Mouse (Mus musculus): ENCODE data around the gene Gbgt1.

DNA sequence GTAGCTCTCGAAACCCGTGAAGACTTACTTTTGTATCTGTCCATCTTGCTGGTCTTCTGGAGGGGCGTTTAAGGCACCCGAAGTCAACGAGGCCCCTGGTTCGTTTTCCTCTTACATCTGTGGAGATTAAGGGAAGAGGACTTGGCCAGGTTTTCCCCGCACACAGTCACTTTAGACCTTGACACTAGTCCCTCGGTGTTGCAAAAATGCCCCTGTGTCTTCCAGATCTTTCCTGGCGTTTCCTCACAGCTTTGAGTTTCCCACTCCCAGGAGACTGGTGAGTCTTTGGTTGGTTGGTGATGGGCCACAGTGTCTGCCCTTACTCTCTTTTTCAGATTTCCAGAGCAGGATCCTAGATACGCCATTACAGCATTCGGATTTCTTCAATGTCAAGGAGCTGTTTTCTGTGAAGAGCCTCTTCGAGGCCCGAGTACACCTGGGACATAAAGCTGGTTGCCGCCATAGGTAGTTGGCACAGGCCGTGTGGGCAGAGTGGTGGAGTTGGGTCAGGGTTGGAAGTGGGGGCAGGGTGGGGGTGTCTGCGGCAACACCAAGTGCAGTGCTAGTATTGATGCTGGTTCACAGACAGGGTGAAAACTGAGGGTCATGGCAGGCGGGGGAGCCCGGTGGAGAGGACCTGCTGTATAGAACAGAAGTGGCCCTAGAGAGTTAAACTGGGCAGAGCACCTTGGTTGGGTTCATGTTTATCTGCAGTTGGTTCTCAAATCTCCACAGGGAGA, 28.0 kb upstream of the Gbgt1 start:
- TF ChIP-seq CTCF (IDR thresholded peaks at IDR 0.05 in 2 of 3, conservative IDR thresholded peaks at IDR 0.05 in 1 of 3; ENCODE audit: control insufficient read depth in 1 of 3, insufficient read depth in 1 of 3, low read depth in 2 of 3, low read length in 3 of 3, poor library complexity in 1 of 3, severe bottlenecking in 1 of 3) (no peak), POLR2A (IDR thresholded peaks at IDR 0.05; ENCODE audit: control insufficient read depth in 1 of 2, insufficient read depth in 1 of 2, low read depth in 1 of 2, low read length in 2 of 2, poor library complexity in 1 of 2) (no peak), POLR2AphosphoS5 (IDR thresholded peaks at IDR 0.05; ENCODE audit: borderline replicate concordance, low read depth, low read length) (no peak), BHLHE40 (IDR thresholded peaks at IDR 0.05; ENCODE audit: borderline replicate concordance, low read depth, low read length) (no peak), MAX (IDR thresholded peaks at IDR 0.05; ENCODE audit: low read length) (no peak), RAD21 (IDR thresholded peaks at IDR 0.05; ENCODE audit: low read depth, low read length) (no peak), UBTF (IDR thresholded peaks at IDR 0.05; ENCODE audit: borderline replicate concordance, insufficient read depth, low read depth, low read length) (no peak), TAL1 (IDR thresholded peaks at IDR 0.05; ENCODE audit: low read length) (no peak), TCF12 (IDR thresholded peaks at IDR 0.05; ENCODE audit: low read depth, low read length) (no peak)

Data from MEL (cell line).